Mouse (Mus musculus) G1E (cell line): ENCODE results near the gene Uap1.

ENCODE experiments used
- CTCF ChIP-seq: IDR thresholded peaks from 2 replicates; pipeline ENCODE4 v1.5.1; 2012; ENCODE audit warnings: low read depth, low read length, inconsistent platforms, mixed read lengths
- TAL1 ChIP-seq: conservative IDR thresholded peaks from 2 replicates; pipeline ENCODE4 v1.6.1; 2012; ENCODE audit warnings: low read depth, low read length, inconsistent platforms, mixed read lengths

- no peak for TF ChIP-seq CTCF
- TF ChIP-seq TAL1 = no peak
Measured at GRCm38 (mm10) chr1:170110516-170111332, 64.0 kb downstream of the Uap1 start, which contains the start of gene Ddr2.
